Mouse (Mus musculus): ENCODE measurements around the gene Zbtb16. TPM values are rescaled to one million over a fixed set of nuclear protein-coding genes. Genes with fewer than 3 reads are reported as not detected.

Zbtb16 gene
- total RNA-seq, 1 experiment: 0.36 TPM

GRCm38 (mm10) chr9:48861481-48861880, 25.5 kb upstream of the Zbtb16 start:
- no peak for TF ChIP-seq CHD2 (IDR thresholded peaks at IDR 0.05; ENCODE audit: low read depth, low read length)
- TF ChIP-seq ZC3H11A (IDR thresholded peaks at IDR 0.05; ENCODE audit: borderline replicate concordance, low read depth, low read length): no peak
- no peak for TF ChIP-seq HCFC1 (IDR thresholded peaks at IDR 0.05; ENCODE audit: borderline replicate concordance, insufficient read depth, low read length)
- no peak for TF ChIP-seq ZNF384 (IDR thresholded peaks at IDR 0.05; ENCODE audit: low read depth, low read length)
- no peak for TF ChIP-seq MAFK (IDR thresholded peaks at IDR 0.05; ENCODE audit: insufficient read depth, low read depth, low read length)
- in situ Hi-C loops (cut with MboI; ENCODE audit: low sequenced_read_pairs in 2 of 2, unreplicated experiment in 2 of 2): no loop called here
- Histone ChIP-seq H3K36me3 (ENCODE audit: control insufficient read depth, insufficient read depth, low read length, poor library complexity, severe bottlenecking) (no peaks in the 10 kb centered on the region), H3K9ac (ENCODE audit: insufficient read depth, low read depth, low read length, poor library complexity, severe bottlenecking) (no peak overlapping the region), H3K4me3 (ENCODE audit: insufficient read depth in 1 of 2, low read depth in 1 of 2, low read length in 2 of 2, poor library complexity in 1 of 2, severe bottlenecking in 1 of 2) (no peak overlapping the region), H3K9me3 (ENCODE audit: control insufficient read depth, insufficient read depth, low read depth, low read length) (no peaks in the 10 kb centered on the region), H3K4me1 (ENCODE audit: control insufficient read depth in 2 of 2, insufficient read depth in 2 of 2, low read length in 2 of 2, poor library complexity in 1 of 2) (peaks cover 0 to 5% of the 10 kb centered on the region in 2 experiments; a peak in 1 of 4 replicates), H3K27ac (ENCODE audit: insufficient read depth, low read depth, low read length, poor library complexity, severe bottlenecking) (no peak overlapping the region)
- no peak for DNase-seq (ENCODE audit: low read depth, low spot score)

GRCm38 (mm10) chr9:48860526-48860845, 24.5 kb upstream of the Zbtb16 start:
- no peak overlapping the region for H3K9ac ChIP-seq (ENCODE audit: insufficient read depth, low read depth, low read length, poor library complexity, severe bottlenecking)
- H3K36me3 ChIP-seq (ENCODE audit: control insufficient read depth, insufficient read depth, low read length, poor library complexity, severe bottlenecking): no peaks in the 10 kb centered on the region
- no peak overlapping the region for H3K4me3 ChIP-seq (ENCODE audit: insufficient read depth in 1 of 2, low read depth in 1 of 2, low read length in 2 of 2, poor library complexity in 1 of 2, severe bottlenecking in 1 of 2)
- peaks cover 0 to 3% of the 10 kb centered on the region in 2 experiments; a peak in 1 of 4 replicates for H3K4me1 ChIP-seq (ENCODE audit: control insufficient read depth in 2 of 2, insufficient read depth in 2 of 2, low read length in 2 of 2, poor library complexity in 1 of 2)
- in situ Hi-C loops (cut with MboI; ENCODE audit: low sequenced_read_pairs in 2 of 2, unreplicated experiment in 2 of 2): no loop called here
- H3K9me3 ChIP-seq (ENCODE audit: control insufficient read depth, insufficient read depth, low read depth, low read length): no peaks in the 10 kb centered on the region
- TF ChIP-seq ZNF384 (IDR thresholded peaks at IDR 0.05; ENCODE audit: low read depth, low read length) (no peak), CHD2 (IDR thresholded peaks at IDR 0.05; ENCODE audit: low read depth, low read length) (no peak), ZC3H11A (IDR thresholded peaks at IDR 0.05; ENCODE audit: borderline replicate concordance, low read depth, low read length) (peak; percentile 82)
- DNase-seq (ENCODE audit: low read depth, low spot score): peak; percentile 68
- no peak overlapping the region for H3K27ac ChIP-seq (ENCODE audit: insufficient read depth, low read depth, low read length, poor library complexity, severe bottlenecking)

- H3K36me3 ChIP-seq (ENCODE audit: control insufficient read depth, insufficient read depth, low read length, poor library complexity, severe bottlenecking): no peaks in the 10 kb centered on the region
- no peak overlapping the region for H3K9ac ChIP-seq (ENCODE audit: insufficient read depth, low read depth, low read length, poor library complexity, severe bottlenecking)
- DNase-seq (ENCODE audit: low read depth, low spot score): no peak
- peaks cover 0 to 2% of the 10 kb centered on the region in 2 experiments; a peak in 1 of 4 replicates for H3K4me1 ChIP-seq (ENCODE audit: control insufficient read depth in 2 of 2, insufficient read depth in 2 of 2, low read length in 2 of 2, poor library complexity in 1 of 2)
- no peak overlapping the region for H3K27ac ChIP-seq (ENCODE audit: insufficient read depth, low read depth, low read length, poor library complexity, severe bottlenecking)
- H3K9me3 ChIP-seq (ENCODE audit: control insufficient read depth, insufficient read depth, low read depth, low read length): no peaks in the 10 kb centered on the region
- in situ Hi-C loops (cut with MboI; ENCODE audit: low sequenced_read_pairs in 2 of 2, unreplicated experiment in 2 of 2): loop anchor here (10.0 kb wide), 1 partner anchor 215 kb away; no protein-coding TSS in a partner anchor
- no peak overlapping the region for H3K4me3 ChIP-seq (ENCODE audit: insufficient read depth in 1 of 2, low read depth in 1 of 2, low read length in 2 of 2, poor library complexity in 1 of 2, severe bottlenecking in 1 of 2)
- TF ChIP-seq ZC3H11A (IDR thresholded peaks at IDR 0.05; ENCODE audit: borderline replicate concordance, low read depth, low read length) (no peak), ZNF384 (IDR thresholded peaks at IDR 0.05; ENCODE audit: low read depth, low read length) (no peak), MAFK (IDR thresholded peaks at IDR 0.05; ENCODE audit: insufficient read depth, low read depth, low read length) (no peak), CHD2 (IDR thresholded peaks at IDR 0.05; ENCODE audit: low read depth, low read length) (no peak), HCFC1 (IDR thresholded peaks at IDR 0.05; ENCODE audit: borderline replicate concordance, insufficient read depth, low read length) (no peak)
These were observed 24.0 kb upstream of the Zbtb16 start for GRCm38 (mm10) chr9:48859828-48860525.

- no peak for DNase-seq (ENCODE audit: low read depth, low spot score)
- peaks cover 0 to 2% of the 10 kb centered on the region in 2 experiments; a peak in 1 of 4 replicates for H3K4me1 ChIP-seq (ENCODE audit: control insufficient read depth in 2 of 2, insufficient read depth in 2 of 2, low read length in 2 of 2, poor library complexity in 1 of 2)
- no peaks in the 10 kb centered on the region for H3K9me3 ChIP-seq (ENCODE audit: control insufficient read depth, insufficient read depth, low read depth, low read length)
- in situ Hi-C loops (cut with MboI; ENCODE audit: low sequenced_read_pairs in 2 of 2, unreplicated experiment in 2 of 2): loop anchor here (10.0 kb wide), 1 partner anchor 213 kb away; no protein-coding TSS in a partner anchor
- H3K36me3 ChIP-seq (ENCODE audit: control insufficient read depth, insufficient read depth, low read length, poor library complexity, severe bottlenecking): no peaks in the 10 kb centered on the region
- H3K9ac ChIP-seq (ENCODE audit: insufficient read depth, low read depth, low read length, poor library complexity, severe bottlenecking): no peak overlapping the region
- H3K4me3 ChIP-seq (ENCODE audit: insufficient read depth in 1 of 2, low read depth in 1 of 2, low read length in 2 of 2, poor library complexity in 1 of 2, severe bottlenecking in 1 of 2): no peak overlapping the region
- TF ChIP-seq MAFK (IDR thresholded peaks at IDR 0.05; ENCODE audit: insufficient read depth, low read depth, low read length) (no peak), CHD2 (IDR thresholded peaks at IDR 0.05; ENCODE audit: low read depth, low read length) (no peak), ZC3H11A (IDR thresholded peaks at IDR 0.05; ENCODE audit: borderline replicate concordance, low read depth, low read length) (no peak), HCFC1 (IDR thresholded peaks at IDR 0.05; ENCODE audit: borderline replicate concordance, insufficient read depth, low read length) (no peak)
- H3K27ac ChIP-seq (ENCODE audit: insufficient read depth, low read depth, low read length, poor library complexity, severe bottlenecking): no peak overlapping the region
These were observed 21.9 kb upstream of the Zbtb16 start for GRCm38 (mm10) chr9:48857944-48858343.
